Mouse (Mus musculus) heart, postnatal 10 days (tissue): ENCODE data around the gene Cul4b. TPM values are rescaled to one million over a fixed set of nuclear protein-coding genes. Genes with fewer than 3 reads are reported as not detected.

Experiments used
- total RNA-seq, 2 experiments: library from RNA; stranded (reverse); gene quantifications; 2 replicates each; pipeline ENCODE4 v1.2.3; 2021

Gene Cul4b
- total RNA-seq, 2 experiments from 2014 or later: 17.3 to 19.3 TPM

Other genes starting within 250 kb of the Cul4b start
- 100 to 1,000 TPM; 154 to 161 TPM for gene Lamp2, start 119.7 kb downstream of the Cul4b start, total RNA-seq
- gene Mcts1, start 24.4 kb upstream of the Cul4b start, total RNA-seq: 10 to 100 TPM; 41.6 to 42.8 TPM
- 10 to 100 TPM; 10.5 to 11.4 TPM for gene C1galt1c1, start 58.9 kb upstream of the Cul4b start, total RNA-seq
- gene 6030498E09Rik, start 196.5 kb upstream of the Cul4b start, total RNA-seq: not detected